Mouse (Mus musculus) left cerebral cortex, postnatal 14 days (tissue): ENCODE data around the gene Nr2c2. TPM values are rescaled to one million over a fixed set of nuclear protein-coding genes. Genes with fewer than 3 reads are reported as not detected.
"Not testable (repeated sequence)": the region's sequence is repeated elsewhere in the genome, so short reads cannot be mapped to it uniquely, and the experiment has no call there.

Source experiments
- DNase-seq, 2 experiments: peaks; one replicate each; pipeline ENCODE4 v3.0.0; 2021 to 2022; ENCODE audit warnings: low spot score in 2 of 2, mixed read lengths in 1 of 2
- intact Hi-C: fragments of 180-260 bp; cut with DNase I; formaldehyde crosslinking; loops from one replicate; pipeline ENCODE4 v1.15.1; 2025
- long read RNA-seq, 2 experiments: library from polyadenylated mRNA; stranded (forward); transcript quantifications; one replicate each; pipeline ENCODE4 v2.0.0; 2021
- total RNA-seq, 2 experiments: library from RNA; stranded (reverse); gene quantifications; 2 replicates each; pipeline ENCODE4 v1.2.3; 2021

Gene Nr2c2
- total RNA-seq, result 10 to 100 TPM; 88.9 to 93.9 TPM
- long read RNA-seq, experiment 1, full-length matches to known transcripts, result 6 of 32 reads
- long read RNA-seq, experiment 1, partial matches to known transcripts, result 2 of 32 reads
- long read RNA-seq, experiment 1, other reads (novel, unspliced or antisense), result 24 of 32 reads
- long read RNA-seq, experiment 2, full-length matches to known transcripts, result 7 of 37 reads
- long read RNA-seq, experiment 2, partial matches to known transcripts, result 2 of 37 reads
- long read RNA-seq, experiment 2, other reads (novel, unspliced or antisense), result 28 of 37 reads

DNA sequence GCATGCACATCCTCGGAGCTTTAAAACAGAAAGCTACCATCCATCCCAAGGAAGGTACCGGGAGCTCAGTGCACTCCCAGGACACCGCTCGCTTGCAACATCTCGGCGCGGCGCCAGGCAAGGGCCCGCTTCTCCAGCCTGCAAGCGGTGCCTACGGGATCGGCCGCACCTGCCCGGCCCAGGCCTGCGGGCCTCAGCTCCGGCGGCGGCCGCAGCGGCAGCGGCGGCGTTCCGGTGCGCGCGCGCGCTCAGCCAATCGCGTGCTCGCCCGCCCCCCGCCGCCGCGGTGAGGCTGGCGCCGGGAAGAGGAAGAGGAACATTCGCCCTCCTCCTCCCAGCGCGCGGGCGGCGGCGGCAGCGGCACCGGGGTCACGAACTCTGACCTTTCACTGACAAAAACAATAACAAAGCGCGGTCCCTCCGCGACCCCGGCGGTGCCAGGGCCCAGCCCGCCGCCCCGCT, at the start of gene Nr2c2:
Nr2c2 (plus strand) TSS at position 261 of the 462 bp plus-strand sequence.
- peak; percentile 84 to 88 for DNase-seq
- intact Hi-C loops, result loop anchor here (10.0 kb wide), 1 partner anchor 94 kb away; the partner anchor contains the start of gene Mrps25

DNA sequence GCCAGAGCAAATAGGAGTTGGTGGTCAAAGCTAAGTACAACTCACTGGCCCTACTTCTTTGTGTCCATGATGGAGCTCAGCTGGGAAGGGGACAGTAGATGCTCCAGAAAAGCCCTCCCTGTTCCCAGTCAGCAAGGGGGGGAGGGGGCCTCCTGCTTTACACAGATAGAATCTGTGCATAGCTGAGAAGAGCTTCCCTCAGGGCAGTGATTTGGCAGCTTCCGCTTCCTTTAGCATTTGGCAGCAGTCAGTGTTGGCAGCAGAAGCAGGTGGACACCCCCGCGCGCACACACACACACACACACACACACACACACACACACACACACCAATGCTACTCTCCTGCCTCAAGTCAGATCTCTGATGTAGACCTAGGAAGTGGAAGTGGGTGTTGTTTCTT, 49.1 kb upstream of the Nr2c2 start:
- DNase-seq, result peak; percentile 49 to 64
- intact Hi-C loops, result no loop called here

DNA sequence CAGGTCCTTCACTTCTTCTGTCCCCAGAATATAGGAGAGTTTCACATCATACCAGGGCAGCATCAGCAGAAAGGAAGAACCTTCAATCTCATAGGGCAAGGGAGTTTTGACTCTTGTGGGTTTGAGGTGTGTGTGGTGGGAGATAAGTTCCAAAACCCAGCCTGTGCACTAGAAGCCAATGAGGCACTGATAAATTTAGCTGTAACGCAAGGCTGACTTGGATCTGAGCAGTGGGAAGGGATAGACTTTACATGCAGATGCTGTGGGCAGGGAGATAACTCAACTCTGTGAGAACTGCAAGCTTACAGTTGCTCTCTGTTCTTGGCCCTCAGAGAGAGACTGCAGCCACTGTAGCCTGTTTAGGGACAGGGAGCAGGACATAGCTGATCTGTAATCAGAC, 48.3 kb upstream of the Nr2c2 start:
- no peak for DNase-seq
- intact Hi-C loops, result no loop called here

DNA sequence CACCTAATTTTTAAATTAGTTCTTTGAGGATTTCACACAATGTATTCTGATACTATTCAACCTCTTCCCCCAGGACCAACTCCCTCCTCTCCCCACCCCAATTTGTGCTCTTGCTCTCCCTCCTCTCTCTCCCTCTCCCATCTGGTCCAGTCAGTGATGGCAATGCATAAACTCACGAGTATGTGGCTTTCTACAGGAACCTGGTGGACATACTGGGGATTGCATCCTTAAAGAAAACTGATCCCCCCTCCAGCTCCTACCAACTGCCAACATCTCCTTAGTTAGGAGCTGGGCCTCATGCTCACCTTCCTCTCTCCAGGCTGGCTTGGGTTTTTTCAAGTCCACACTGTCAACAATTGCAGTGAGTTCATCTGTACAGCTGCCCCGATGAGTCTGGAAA, 33.4 kb upstream of the Nr2c2 start:
- intact Hi-C loops, result no loop called here
- DNase-seq, result no peak

- intact Hi-C loops, result no loop called here
Observed at GRCm38 (mm10) chr6:92061725-92062124, 29.5 kb upstream of the Nr2c2 start.

DNA sequence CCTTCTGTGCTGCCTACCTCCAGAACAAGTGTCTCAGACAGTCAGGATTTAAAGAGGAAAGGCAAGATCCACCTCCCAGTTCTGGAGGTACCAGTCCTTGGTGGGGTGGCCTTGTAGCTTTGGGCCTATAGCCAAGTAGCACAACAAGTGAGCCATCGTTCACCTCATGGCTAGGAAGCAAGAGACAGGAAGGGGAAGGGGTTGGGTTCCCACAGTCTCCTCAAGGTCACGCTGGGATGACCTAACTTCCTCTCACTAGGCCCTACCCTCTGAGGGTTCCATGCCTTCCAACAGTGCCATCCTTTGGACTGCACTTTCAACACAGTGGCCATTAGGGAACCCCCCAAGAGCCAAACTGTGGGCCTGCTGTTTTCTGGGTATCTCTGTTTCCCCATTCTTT, 27.7 kb upstream of the Nr2c2 start:
- intact Hi-C loops, result no loop called here
- no peak for DNase-seq

More at GRCm38 (mm10) chr6:92061725-92062124, 29.5 kb upstream of the Nr2c2 start:
- no peak for DNase-seq

DNA sequence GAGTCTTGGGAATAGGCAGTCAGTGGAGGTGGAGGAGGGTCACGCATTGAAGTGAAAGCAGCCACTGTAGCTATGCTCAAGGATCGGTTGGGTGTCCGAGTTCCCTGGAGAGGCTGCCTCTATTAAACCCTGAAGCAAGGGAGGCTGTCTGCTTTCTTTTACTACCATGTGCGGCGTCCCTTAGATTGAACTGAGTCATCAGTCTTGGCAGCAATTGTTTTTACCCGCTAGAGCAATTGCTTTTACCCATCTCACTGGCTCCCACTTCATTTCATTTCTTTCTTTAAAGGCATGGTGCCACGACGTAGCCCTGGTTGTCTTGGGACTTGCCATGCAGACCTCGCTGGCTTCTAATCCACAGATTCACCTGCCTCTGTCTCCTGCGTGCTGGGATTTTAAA, 27.1 kb upstream of the Nr2c2 start:
- DNase-seq, result peak in 1 of 2 experiments; percentile 22
- intact Hi-C loops, result no loop called here

- DNase-seq, result peak; percentile 60 to 62
- intact Hi-C loops, result loop anchor here (5.0 kb wide), 1 partner anchor 289 kb away; no protein-coding TSS in a partner anchor
Observed at GRCm38 (mm10) chr6:92065721-92066496, 25.3 kb upstream of the Nr2c2 start.

DNA sequence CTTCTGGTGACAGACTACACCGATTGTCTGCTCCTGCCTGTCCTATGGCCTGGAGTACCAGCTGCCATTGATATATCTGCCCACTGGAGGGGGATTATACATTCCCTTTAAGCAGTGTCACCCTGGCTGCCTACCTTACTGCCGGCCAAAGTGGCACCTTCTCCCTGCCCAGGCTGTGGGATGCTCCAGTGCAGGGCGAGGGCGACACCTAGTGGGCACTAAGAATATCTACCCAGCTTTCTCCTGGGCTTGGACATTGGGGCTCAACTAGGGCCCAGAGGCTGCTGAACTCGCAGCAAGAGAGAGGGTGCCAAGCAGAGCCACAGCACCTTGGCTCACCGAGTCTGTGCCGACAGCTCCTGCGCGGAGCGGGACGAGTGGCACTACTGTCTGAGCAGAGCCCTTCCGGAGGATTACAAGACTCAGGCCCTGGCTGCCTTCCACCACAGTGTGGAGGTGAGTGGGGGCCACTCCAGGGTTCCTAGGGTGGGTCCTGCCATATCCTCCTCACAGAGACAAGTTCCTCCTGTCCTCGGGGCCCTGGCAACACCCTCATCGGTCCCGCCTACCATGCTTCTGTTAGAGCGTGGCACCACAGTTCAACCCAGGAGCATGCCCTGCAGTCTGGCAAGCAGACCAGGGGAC, 23.9 kb upstream of the Nr2c2 start:
- intact Hi-C loops, result loop anchor here (1.0 to 5.0 kb wide), 2 partner anchors 166 to 290 kb away; no protein-coding TSS in a partner anchor
- DNase-seq, result peak; percentile 52 to 81

DNA sequence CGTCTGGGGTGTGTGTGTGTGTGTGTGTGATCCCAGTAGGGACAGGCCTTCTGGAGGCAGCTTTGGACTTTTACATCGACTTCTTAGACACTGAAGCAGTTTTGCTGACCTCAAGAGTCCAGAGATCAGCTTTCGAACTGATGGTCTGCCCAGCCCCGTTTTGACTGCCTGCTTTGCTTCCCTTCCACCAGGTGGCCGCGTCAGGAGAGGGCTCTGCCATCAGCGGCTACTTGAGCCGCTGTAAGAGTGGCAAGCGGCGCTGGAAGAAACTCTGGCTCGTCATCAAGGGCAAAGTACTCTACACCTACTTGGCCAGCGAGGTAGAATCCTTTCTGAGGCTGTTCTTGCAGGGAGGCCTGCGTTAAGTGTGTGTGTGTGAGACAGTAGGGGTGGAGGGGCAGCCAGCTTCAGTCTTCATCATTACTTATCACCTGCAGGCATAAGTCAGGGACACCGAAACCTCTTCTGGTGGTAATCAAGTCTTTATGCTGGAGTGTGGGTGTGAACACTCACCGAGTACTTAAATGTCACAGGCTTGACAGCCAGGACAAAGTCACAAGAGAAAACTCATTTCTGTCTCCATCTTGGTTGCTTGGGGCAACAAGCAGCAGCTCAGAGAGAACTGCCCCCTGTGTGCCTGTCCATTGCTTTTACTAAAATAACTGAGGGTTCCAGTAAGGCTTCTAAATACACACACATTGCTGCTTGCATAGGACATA, 19.9 kb upstream of the Nr2c2 start:
- no peak for DNase-seq
- intact Hi-C loops, result no loop called here

GRCm38 (mm10) chr6:92080730-92081129, 10.5 kb upstream of the Nr2c2 start:
- intact Hi-C loops, result no loop called here
- DNase-seq, result no peak

DNA sequence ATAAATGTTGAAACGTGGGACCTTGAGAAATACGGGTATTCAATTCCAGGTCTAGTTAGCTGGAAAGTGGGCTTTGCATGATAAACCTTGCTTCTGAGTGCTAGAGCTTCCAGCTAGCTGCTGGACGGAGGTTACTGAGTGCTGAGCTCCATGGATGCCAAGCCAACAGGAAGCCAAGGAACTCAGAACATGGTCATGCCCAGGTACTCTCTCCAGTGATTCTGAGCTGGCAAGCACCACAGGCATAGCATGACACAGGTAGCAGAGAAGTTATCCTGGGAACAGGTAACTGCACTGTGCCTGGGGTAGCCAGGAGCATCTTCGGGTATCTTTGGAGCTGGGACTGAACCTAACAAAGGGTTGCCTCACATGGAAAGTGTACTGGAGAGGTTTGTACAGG, 8.4 kb upstream of the Nr2c2 start:
- no peak for DNase-seq
- intact Hi-C loops, result no loop called here

GRCm38 (mm10) chr6:92084932-92085331, 6.3 kb upstream of the Nr2c2 start:
- peak in 1 of 2 experiments; percentile 42 for DNase-seq
- intact Hi-C loops, result no loop called here

- intact Hi-C loops, DNase-seq: not testable (repeated sequence)
Observed at GRCm38 (mm10) chr6:92089141-92089540, 2.0 kb upstream of the Nr2c2 start.

- intact Hi-C loops, result loop anchor here (10.0 kb wide), 1 partner anchor 95 kb away; the partner anchor contains the start of gene Mrps25
- no peak for DNase-seq
Observed at GRCm38 (mm10) chr6:92089982-92090381, 1.2 kb upstream of the Nr2c2 start.

DNA sequence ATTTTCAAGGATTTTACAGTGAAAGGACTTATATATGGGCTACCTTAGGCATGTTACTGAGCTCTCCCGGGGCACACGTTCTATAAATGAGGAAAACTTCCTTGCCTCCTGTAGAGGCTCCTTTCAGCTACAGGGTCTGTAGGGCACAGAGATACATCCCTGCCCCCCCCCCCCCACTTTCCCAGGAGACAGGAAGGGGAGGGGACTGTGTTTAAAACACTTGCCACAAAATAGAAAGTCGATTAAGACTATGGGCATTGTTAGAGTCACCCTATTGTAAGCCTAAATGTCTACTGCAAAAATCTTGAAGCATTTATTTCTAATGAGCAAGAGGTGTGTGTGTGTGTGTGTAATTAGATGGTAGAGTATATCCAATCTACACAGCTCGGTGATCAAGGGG, 693 bp upstream of the Nr2c2 start:
- intact Hi-C loops, result loop anchor here (10.0 kb wide), 1 partner anchor 94 kb away; the partner anchor contains the start of gene Mrps25
- no peak for DNase-seq

DNA sequence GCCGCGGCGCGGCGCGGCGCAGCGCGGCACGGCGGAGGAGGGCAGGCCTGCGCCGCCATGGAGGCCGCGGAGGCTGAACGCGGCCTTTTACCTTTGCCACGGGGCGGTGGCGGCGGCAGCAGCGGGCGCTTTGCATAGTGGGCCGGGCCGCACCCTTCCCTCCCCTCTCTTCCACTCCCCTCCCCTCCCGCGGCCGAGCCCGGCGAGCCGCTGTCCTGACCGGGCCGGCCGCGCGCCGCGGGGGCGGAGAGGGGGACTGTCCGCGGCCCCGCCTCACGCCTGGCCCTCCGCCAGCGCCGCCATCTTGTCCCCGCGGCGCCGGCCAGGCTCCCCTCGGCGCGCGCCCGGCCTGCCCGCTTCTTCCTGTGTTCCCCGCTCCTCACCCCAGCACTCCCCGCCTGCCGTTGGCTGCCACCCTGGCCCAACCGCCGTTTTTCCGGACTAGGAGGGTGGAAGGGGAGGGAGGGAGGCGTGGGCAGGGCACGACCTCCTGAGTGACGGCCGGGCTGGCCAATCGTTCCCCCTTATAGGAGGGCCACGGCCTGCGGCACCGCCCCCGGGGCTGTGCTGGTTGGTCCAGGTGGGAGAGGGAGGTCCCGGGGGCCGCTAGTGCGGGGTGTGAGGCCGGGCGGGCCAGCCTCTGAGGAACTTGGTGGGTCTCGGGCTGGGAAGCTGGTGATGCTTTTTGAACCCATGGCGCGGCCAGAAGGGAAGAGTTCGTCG, 738 bp downstream of the Nr2c2 start:
- intact Hi-C loops, result loop anchor here (10.0 kb wide), 1 partner anchor 93 kb away; the partner anchor contains the start of gene Mrps25
- peak; percentile 99 to 100 for DNase-seq

DNA sequence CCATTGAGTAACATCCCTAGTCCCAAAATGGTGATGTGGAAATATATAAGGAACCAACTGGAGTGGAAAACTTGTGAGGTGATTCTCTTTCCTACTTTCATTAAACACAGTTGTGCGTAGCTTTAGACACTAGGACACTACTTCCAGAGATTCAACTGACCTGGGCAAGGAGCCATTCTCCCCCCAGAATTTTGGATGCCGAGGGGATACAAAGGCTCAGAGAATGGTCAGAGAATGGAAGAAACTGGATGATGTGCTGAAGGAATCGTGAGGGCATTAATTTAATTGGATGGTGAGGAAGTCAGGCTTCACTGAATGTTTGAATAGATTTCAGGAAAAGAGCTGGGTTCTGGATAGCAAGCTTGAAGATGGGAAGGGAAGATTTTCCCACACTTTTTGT, 1.5 kb downstream of the Nr2c2 start:
- no peak for DNase-seq
- intact Hi-C loops, result loop anchor here (10.0 kb wide), 1 partner anchor 92 kb away; the partner anchor contains the start of gene Mrps25
